Mouse (Mus musculus): Measurements from ENCODE around the gene Eif5b.
"Not testable (repeated sequence)": the region's sequence is repeated elsewhere in the genome, so short reads cannot be mapped to it uniquely, and the experiment has no call there.

Eif5b gene

DNA sequence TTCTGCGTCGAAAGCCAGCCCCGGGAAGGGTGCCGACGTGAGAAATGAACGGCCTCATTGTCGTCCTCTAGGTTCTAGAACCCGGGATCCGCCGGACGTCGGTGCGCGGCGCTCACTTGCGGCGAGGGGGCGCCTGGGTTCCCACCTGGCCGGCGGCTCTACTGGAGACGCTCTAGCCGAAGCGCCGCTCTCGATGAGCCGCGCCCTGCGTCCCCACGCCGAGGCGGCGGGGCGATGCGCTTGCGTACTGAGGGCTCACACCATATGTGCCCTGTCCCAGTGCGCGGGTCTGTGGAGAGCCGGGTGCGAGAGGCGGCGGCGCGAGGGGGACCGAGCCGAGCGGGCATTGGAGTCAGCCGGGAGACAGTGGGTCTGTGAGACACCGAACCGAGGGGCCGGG lies at the start of gene Eif5b, which contains the start of gene Txndc9:
Eif5b (plus strand) TSS at position 144 of the 400 bp plus-strand sequence.
Txndc9 (minus strand) TSS at position 27 of the 400 bp plus-strand sequence.
- DNase-seq = peak; percentile 95

DNA sequence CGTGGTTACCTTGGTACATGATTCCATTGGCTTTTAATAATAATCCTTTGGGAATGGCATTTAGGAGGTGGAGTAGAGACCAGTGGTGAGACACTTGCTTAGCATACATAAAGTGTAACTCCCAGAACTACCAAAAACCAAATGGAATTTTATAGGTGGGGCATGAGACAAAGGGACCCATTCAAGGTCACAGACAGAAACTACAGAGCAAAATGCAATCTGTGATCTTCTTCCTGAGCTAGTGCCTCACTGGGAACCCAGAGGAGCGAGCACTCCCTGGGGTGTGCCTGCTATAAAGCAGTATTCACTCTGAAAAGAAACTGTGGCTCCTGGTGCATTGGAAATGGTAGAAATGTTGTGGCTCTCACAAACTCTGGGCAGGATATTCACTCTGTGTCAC lies 48.9 kb upstream of the Eif5b start:
- DNase-seq = no peak

DNA sequence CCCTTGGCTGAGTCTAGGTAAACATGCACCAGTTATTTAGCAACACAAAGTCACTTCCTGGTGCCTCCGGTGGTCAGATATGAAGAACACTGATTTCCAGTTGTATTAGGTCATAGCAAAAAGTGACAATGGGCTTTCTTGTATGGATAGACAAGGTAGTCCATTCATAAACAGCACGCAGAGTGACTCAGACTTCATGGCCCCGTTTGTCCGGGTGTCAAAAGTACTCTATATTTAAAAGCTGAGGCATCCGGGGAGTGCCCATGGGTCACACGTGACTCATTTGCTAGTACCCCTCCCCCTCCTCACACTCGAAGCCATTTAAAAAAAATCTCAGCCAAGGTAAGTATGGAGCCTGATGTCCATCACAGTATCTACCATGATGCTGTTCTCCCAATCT lies 43.0 kb upstream of the Eif5b start:
- no peak for DNase-seq

DNA sequence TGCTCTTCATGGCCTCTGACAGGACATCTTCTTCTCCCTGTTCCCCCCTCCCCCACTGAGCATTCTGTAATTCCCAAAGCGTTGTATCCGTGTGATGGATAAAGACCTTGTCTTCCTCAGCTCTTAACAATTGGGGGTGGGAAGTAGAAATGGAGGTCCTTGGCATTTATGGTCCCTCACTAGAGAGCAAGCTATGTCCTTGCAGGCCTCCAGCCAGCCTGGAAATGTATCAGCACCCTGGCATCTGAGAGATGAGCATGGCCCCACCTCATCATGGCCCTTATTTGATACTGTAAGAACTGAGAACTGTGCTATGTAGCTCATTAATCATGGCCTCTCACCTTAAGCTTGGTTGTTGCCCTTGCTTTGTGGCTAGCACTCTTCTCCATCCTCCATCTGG lies 42.6 kb upstream of the Eif5b start:
- DNase-seq = no peak

DNA sequence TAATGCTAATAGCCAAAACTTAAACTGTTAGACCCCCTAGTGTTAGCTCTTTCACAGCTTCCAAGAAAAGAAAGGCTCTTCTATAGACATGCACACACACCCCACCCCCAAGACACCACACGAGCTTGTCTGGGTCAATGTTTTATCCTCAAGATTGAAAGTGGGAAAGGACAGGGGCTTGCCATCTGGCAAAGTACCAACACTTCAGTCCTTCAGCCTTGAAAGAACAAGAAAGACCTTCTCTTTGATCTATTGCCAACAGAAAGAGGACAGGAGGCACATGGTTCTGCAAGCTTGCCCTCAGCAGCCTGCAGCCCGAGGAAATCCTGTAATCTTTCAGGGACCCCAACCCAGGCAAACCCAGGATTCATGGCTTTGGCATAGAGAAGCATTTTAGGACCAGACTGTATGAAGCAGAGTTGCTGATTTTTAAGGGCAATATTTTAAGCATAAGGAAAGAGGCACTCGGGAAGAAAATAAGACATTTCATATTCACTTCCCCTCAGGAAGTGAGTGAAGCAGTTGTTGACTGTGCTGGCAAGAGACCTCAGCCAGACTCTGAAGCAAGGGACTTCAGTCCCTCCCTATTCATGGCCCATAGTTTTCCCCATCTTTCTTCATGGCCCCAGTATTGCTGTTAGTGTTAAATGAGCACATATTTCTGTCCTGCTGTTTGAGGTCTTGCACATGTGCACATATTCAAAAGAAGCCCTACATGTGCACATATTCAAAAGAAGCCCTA lies 40.9 kb upstream of the Eif5b start:
- no peak for DNase-seq

DNA sequence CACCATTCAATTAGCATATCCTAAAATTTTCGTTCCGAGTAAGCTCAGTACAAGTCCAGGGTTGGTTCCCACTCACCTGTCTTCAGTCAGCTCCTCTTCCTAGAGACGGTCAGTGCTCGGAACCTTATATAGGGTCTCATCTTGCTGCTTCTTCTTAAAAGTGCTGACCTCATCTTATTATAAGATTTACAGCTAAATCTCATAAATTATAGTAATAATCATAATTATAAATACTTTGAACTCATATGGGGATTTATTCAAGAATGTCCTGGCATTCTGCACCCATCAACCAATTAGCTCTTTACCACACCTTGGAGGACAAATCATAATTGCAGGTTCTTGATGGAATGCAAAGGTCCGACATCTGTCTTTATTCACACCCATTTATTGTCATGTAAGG lies 40.2 kb upstream of the Eif5b start, which contains the start of gene Lyg1:
Lyg1 (minus strand) TSS at position 101 of the 400 bp plus-strand sequence.
- no peak for DNase-seq

DNA sequence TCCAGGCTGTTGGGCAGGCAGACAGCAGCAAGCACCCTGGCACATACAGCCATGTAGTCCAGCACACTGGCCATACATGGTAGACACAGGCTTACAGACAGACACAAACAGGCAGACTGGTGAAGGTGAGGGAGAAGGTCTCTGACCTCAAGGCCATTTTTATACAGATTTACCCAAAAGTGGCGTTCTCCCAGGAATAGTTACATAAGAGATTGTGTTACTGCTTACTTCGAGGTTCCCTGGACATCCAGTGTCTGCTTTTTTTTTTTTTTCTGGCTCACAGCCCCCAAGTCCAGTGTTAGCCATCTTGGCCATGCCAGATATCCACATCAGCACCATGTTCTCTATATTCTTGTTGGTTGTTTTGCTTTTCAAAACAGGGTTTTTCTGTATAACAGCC lies 39.3 kb upstream of the Eif5b start:
- no peak for DNase-seq

DNA sequence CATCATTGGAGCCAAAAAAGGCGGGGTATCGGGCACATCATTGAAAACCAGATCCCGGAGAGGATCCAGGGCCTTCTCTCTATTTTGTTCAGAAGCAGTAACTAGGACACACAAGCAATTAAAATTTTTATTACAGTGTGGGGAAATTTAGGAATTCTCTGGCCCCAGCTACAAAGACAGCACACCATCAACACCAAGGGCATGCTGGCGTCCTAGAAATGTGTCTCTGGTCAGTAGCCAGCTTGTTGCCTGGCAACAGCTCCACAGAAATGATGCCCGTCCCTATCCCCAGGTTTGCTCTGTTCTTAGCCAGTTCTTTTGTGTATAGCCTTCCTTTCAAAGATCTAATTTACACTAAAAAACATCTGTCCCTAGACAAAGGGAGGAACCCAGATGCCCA lies 38.3 kb upstream of the Eif5b start:
- no peak for DNase-seq

DNA sequence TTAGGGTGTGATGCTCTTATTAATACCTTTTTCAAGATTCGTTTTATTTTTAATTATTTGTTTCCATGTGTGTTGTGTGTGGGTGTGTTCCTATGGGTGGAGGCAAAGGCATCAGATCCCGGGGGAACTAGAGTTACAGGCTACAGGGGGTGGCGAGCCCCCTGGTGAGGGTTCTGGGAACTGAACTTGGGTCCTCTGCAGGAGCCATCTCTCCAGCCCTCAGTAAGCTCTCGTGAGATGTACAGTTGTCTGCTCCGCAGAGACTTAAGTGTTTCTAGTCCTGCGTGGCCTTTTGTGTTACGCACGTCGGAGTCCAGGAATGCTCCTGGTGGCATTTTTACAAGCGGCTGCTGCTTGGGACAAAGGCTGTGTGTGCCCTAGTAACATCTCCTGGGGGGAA lies 32.2 kb upstream of the Eif5b start:
- no peak for DNase-seq

DNA sequence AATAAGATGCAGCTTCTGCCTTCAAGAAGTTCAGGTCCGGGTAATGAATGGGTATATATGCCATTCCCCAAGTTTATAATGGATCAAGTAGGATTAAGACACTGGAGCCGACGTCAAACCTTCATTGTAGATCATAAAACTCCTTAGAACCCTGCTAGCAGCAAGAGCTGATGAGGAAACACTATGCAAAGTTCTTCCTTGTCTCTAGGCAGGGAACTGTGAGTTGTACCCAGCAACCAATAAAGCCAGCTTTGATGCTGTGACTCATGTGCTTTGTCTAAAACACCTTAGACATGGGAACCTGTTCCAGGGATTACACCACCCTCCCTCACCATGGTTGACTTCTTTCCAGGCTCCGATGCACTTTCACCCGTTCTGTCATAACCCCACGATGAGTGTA lies 29.1 kb upstream of the Eif5b start:
- no peak for DNase-seq

DNA sequence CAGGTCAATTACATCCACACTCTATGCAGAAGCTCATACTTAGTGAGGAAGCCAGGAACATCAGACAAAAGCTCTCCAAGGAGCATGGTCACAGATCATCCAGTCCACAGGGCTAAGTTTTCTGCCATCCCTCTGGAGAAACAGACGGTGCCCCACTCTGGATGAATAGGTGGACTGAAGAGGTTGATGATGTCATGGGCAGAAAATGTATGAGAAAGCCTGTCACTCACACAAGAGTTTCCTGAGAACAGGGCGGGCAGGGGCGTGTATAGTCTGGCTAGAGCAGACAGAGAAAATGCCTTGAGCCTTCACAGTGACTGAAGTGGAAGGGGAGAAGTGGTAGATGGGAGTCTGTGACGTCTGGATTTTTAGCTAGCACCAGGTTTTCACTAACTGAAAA lies 26.3 kb upstream of the Eif5b start:
- no peak for DNase-seq

DNA sequence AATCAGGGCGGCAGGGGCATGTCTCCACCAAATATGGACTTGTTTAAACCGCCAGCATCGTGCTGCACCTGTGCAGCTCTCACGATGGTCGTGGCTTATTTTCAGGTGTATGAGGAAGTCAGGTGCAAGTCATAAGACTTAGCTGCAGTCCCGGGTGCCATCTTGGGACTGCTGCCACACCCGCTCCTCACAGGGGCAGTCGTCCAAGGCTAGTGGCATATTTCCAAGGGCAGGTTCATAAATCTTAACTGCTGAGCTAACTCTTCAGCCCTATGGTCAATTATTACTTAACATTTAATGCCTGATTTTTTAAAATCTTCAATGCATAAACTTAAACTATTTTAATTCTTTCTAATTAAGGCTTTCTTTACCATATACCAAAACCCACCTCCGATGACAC lies 21.1 kb upstream of the Eif5b start:
- DNase-seq = not testable (repeated sequence)

DNA sequence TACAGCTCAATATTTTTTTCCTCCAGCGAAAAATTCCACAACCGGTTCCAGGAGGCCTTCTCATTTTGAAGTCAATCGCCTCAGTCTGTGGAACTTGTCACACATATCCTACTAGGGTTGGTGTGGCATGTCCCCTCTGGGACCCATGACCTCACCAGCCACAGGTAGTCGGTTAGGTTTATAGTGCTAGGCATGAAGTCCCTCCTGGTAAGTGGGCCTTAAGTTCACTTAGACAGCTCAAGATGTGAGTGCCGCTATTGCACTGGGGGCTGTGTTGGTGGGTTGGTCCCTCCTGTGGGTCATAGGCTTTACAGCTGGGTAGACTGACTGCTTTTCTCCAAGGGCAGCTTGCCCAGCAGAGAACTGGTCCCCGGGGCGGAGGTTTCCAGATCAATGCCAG lies 20.5 kb upstream of the Eif5b start:
- DNase-seq = no peak

DNA sequence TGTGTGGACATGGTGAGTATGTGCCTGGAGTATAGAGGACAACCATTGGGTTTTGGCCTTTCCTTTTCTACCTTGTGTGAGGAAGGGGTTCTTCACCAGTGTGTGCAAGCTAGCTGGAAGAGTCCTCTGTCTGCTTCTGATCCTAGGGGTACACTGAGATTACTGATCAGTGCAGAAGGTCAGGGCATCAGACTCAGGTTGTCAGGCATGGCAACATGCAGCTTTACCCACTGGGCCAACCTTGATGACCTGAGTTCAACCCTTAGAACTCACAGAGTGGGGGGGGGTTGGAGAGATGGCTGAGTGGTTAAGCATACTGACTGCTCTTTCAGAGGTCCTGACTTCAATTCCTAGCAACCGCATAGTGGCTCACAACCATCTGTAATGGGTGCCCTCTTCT lies 13.5 kb upstream of the Eif5b start:
- DNase-seq = no peak

DNA sequence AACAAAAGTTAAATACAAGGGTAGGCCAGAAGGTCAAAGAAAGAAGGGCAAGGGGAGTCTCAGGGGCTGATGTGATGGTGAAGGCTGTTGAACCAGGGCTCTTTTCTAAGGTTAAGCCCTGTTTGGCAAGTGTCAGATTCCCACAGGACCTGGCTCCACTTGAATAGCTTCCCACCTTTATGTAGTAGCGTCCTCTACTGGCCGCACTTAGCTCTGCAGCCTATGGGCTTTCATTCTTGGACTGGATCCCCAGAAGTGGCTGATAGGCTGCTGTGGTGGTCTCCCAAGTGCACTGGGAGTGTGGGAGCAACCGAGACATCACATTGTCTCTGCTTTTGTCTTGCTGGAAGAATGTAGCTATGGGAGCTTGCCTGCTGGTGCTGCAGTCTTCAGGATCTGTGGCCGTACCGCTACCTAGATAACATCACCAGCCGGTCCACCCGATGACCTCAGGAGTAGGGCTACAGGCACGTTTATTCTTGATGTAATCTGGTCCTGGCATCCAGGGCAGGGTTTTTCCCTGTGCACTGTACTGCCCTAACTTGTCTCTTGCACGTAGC lies 12.0 kb upstream of the Eif5b start:
- peak; percentile 10 for DNase-seq

DNA sequence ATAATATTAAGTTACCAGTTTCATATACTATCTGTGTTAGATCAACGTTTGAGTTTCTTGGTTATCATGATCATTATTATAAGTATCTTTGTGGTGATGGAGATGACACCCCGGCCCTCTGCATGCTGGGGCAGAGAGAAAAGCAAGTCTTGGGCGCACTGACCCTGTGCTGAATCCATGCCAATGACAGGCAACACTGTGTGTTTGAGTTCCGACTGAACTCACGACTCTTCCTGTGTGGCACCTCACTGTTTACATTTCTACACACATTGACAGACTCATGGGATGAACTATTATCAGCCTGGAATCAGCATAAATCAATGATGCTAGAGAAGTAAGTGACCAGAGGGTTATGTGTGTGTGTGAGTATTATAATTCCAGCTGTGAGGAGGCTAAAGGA lies 10.0 kb upstream of the Eif5b start:
- no peak for DNase-seq

DNA sequence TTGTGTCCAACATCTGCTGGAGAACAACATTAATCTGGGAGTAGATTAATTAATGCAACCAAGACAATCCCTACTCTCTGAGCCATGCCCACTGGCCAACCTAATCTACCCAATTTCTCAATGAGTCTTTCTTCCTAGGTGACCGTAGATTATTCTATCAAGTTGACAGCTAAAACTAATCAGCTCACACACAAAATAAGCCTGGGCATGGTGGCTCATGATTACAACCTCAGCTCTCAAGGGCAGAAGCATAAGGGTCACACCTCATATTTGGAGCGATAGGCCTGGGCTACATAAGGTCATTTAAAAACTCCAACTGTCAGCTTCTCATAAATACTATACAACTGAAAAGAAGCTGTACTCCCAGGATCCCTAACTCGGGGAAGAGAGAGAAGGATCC lies 1.6 kb upstream of the Eif5b start:
- DNase-seq = no peak

DNA sequence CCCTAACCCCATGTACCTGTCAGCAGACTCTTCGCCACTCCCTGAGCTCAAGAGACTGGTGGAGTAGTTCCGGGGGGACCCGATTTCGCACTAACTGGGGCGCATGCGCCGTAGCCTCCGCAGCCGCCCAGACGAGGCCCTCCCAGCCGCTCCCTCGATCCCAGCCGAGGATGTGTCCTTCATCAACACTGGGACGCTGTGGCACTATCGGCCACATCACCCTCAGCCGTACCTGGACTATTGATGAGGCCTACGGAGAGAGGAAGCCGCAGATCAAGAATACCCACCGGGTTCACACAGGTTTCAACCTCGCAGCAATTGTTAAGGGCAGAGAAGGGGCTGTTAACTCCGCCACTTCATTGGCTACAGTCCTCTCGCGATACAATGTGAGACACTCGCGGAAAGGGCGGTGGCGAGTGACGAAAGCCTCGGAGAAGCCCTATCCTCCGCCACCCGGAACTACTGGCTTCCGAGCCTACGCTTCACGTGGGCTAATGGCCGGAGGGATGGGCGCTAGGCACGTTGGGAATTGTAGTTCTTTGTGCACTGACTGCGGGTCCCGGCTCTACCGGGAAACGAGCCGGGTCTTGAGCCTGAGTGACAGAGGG lies 829 bp upstream of the Eif5b start:
- peak; percentile 97 for DNase-seq

DNA sequence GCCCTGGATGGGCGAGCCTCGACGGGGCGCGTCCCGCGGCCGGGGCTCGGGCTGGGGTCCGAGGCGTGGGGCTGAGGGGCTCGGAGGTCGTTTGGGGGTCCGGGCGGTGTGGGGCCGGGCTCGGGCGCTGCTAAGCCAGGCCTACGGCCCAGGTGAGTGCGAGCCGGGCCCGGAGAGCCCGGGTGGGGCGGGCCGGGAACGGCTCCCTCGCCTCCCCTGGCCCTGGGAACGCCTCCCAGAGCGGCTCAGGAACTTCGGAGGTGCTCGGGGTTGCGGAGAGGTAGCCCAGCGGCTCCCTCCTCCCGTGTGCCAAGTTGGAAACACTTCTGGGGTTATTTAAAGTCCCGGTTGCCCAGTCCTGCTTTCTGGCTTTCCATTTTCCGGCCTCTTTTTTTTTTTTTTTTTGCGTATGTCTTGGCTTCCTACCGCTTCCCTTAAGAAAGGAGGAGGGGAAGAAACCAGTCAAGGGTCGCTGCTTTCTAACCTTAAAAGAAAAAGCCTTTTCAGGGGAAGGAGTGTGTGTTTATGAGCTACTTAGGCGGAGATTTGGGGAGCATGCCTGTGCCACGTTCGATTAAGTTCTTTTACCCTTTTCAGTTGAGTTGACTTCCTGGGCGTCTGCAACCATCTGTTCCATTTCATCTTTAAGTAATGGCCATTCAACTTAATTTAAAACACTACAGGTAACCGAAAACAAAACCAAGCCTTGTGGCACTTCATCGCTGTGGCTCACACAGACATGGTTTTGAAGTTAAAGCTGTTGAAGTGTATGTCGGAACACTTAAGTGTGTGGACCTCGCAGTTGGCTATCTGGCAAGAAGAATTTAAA lies 775 bp downstream of the Eif5b start:
- DNase-seq = no peak

DNA sequence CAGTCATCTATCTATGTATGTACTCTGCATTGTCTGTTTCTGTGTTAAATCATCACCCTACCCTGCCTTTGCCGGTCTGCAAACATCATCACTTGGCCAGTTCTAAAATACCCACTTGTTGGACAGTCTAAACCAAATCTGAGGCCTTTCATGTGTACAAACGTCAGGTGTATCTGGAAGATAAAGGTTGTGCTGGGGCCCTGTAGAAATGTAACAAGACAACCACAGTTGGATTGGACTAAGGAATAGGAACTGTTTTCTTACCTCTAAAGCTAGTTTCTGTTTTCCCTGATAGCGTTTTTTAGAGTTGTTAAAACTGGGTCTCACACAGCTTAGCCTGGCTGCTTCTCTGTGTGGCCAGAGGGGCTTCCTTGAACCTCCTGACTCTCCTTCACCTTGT lies 1.7 kb downstream of the Eif5b start:
- DNase-seq = no peak

DNA sequence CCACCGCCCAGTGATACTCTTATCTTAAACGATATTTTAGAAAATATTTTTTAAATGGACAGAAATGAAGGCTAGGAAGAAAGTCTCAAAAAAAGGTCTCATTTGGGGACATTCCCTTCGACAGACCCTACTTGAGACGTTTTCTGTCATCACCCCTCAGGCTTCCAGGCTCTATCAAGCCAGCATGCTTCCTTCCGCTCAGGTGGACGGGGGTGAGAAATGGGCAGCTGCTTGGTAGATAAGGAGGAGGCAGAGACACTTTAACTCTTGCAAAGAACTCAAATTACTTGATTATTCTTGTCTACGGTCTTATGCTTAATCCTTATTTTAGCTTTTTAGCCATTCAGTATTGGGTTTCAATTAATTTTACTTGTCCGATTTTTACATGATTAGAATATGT lies 3.0 kb downstream of the Eif5b start:
- no peak for DNase-seq

DNA sequence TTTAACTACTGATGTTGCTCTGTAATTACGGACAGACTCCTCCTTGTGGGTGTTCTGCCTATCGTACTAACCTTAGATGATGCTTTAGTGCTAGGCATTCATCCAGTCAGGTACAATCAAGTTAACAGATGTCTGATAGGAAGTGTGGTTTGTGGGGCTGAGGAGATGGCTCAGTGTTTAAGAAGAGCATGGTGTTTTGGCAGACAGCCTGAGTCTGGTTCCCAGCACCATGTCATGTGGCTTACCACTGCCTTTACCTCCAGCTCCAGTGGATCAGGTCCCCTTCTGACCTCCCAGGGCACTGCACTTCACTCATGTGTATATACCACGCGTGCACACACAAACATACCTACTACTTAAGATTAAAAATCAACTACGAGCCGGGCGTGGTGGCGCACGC lies 4.1 kb downstream of the Eif5b start:
- no peak for DNase-seq

DNA sequence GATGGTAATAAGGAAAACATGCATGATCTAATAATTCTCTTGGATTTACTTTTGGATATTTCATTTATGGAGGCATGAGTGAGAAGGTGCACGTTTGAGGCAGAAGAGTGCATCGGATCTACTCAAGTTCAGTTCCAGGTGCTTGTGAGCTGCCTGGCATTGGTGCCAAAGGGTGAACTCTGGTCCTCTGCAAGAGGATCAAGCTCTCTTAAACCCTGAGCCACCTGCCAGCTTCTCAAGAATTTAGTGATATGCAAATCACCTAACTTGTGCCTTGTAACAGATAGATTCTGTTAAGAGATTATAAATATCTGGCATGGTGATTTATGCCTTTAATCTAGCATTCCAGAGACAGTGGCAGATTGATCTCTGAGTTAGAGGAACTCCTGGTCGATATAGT lies 5.2 kb downstream of the Eif5b start:
- no peak for DNase-seq

DNA sequence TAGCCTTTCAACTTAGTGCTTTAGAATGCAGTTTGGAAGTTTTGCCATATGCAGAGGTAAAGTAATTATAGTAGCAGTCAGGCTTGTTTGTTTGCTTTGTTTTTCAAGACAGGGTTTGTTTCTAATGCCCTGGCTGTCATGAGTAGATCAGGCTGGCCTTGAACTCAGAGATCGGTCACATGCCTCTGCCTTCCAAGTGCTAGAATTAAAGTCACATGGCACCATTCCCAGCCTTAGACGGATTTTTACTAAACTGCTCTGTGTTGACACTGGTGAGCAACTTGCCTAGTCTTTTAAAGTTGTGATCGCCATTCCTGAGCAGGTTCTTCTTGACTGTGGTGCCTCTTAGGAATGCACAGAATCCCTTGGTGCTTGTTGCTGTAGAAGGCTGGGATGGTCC lies 8.9 kb downstream of the Eif5b start:
- DNase-seq = no peak

Data from thymus, postnatal 25 days (tissue).